In genomic region chr1:193172991-193173809, GRCm38 (mm10) we compare ENCODE assay signal across 8 mouse cellular contexts. TPM values are rescaled to one million over a fixed set of nuclear protein-coding genes. Genes with fewer than 3 reads are reported as not detected.
A peak's percentile ranks its signal among the peaks of the same experiment; 100 is the strongest.
DNase-seq lines count a peak whose midpoint lies in the region; ATAC-seq lines count a peak whose summit lies in the region.

No protein-coding gene starts in this region.

- H3K4me1 ChIP-seq in brown adipose tissue, adult 24 weeks (ENCODE audit: control insufficient read depth, insufficient read depth, insufficient read length, low read length), result peaks cover 9% of the 10 kb centered on the region
- H3K4me1 ChIP-seq in heart, embryonic 13.5 days, result peaks cover 45% of the 10 kb centered on the region
- H3K4me1 ChIP-seq in liver, embryonic 12.5 days, result peaks cover 32% of the 10 kb centered on the region
- H3K4me1 ChIP-seq in stomach, embryonic 15.5 days, result peaks cover 31% of the 10 kb centered on the region

- peak overlapping the region; percentile 86 for H3K4me2 ChIP-seq in heart, embryonic 13.5 days
- peak overlapping the region; percentile 90 for H3K4me2 ChIP-seq in liver, embryonic 12.5 days
- H3K4me2 ChIP-seq in stomach, embryonic 15.5 days, result peak overlapping the region; percentile 67

- peak; percentile 98 for ATAC-seq in heart, embryonic 13.5 days (ENCODE audit: extremely low read depth, insufficient number of reproducible peaks, low FRiP score, low TSS enrichment)
- ATAC-seq in liver, embryonic 12.5 days, result peak; percentile 99
- peak; percentile 98 for ATAC-seq in stomach, embryonic 15.5 days (ENCODE audit: insufficient read depth, low FRiP score, low read depth)

- no peaks in the 10 kb centered on the region for H3K36me3 ChIP-seq in heart, embryonic 13.5 days
- no peaks in the 10 kb centered on the region for H3K36me3 ChIP-seq in liver, embryonic 12.5 days
- no peaks in the 10 kb centered on the region for H3K36me3 ChIP-seq in stomach, embryonic 15.5 days

- under 1% methylated on average over 48 of the region's 48 CpGs for WGBS in heart, embryonic 13.5 days
- WGBS in liver, embryonic 12.5 days (ENCODE audit: insufficient replicate concordance), result 1% methylated on average over 48 of the region's 48 CpGs
- WGBS in stomach, embryonic 15.5 days, result under 1% methylated on average over 48 of the region's 48 CpGs

- no peaks in the 10 kb centered on the region for H3K9me3 ChIP-seq in heart, embryonic 13.5 days
- no peaks in the 10 kb centered on the region for H3K9me3 ChIP-seq in liver, embryonic 12.5 days (replicated peaks)
- H3K9me3 ChIP-seq in stomach, embryonic 15.5 days, result no peaks in the 10 kb centered on the region

- peak; percentile 100 for DNase-seq in CD4-positive, CD25-positive, alpha-beta regulatory T cell, adult 2 months (ENCODE audit: low read depth, low spot score)
- peak; percentile 87 for DNase-seq in fat pad, adult 2 months (ENCODE audit: extremely low read depth, low read depth, low spot score)
- DNase-seq in kidney, postnatal 10 days, result peak; percentile 97
- DNase-seq in natural killer cell, adult 2 months (ENCODE audit: low spot score in 2 of 2), result peak; percentile 98 to 99

- H3K27me3 ChIP-seq in heart, embryonic 13.5 days (replicated peaks), result no peaks in the 10 kb centered on the region
- no peaks in the 10 kb centered on the region for H3K27me3 ChIP-seq in liver, embryonic 12.5 days (replicated peaks)
- no peaks in the 10 kb centered on the region for H3K27me3 ChIP-seq in stomach, embryonic 15.5 days (replicated peaks)

- H3K4me3 ChIP-seq in brown adipose tissue, adult 24 weeks (ENCODE audit: insufficient read depth, low read depth, low read length), result peak overlapping the region; percentile 80
- peak overlapping the region; percentile 83 for H3K4me3 ChIP-seq in heart, embryonic 13.5 days
- H3K4me3 ChIP-seq in liver, embryonic 12.5 days, result peak overlapping the region; percentile 79
- peak overlapping the region; percentile 73 for H3K4me3 ChIP-seq in stomach, embryonic 15.5 days (replicated peaks)

- H3K27ac ChIP-seq in brown adipose tissue, adult 24 weeks (replicated peaks; ENCODE audit: low read depth, low read length), result peak overlapping the region; percentile 77
- peak overlapping the region; percentile 90 for H3K27ac ChIP-seq in heart, embryonic 13.5 days (replicated peaks)
- H3K27ac ChIP-seq in liver, embryonic 12.5 days, result peak overlapping the region; percentile 85
- peak overlapping the region; percentile 86 for H3K27ac ChIP-seq in stomach, embryonic 15.5 days

- H3K9ac ChIP-seq in heart, embryonic 13.5 days, result peak overlapping the region; percentile 94
- H3K9ac ChIP-seq in liver, embryonic 12.5 days, result peak overlapping the region; percentile 86
- peak overlapping the region; percentile 61 for H3K9ac ChIP-seq in stomach, embryonic 15.5 days

RNA-seq across cellular contexts. Expression of gene A130010J15Rik, which starts 5.4 kb away (rescaled TPM):
- 2.9 and 3.9 TPM in 2 replicates for polyA plus RNA-seq in brown adipose tissue, adult 24 weeks (2012; ENCODE audit: insufficient read depth, insufficient read length, missing spikeins)
- 11.1 and 12.8 TPM in 2 replicates for polyA plus RNA-seq in heart, embryonic 13.5 days (2015; fragmentation: Nextera tagmentation; extraction: Ambion mirVana)
- 6.9 and 7.7 TPM in 2 replicates for polyA plus RNA-seq in liver, embryonic 12.5 days (2016; fragmentation: Nextera tagmentation; extraction: Ambion mirVana)
- 14.6 and 16.3 TPM in 2 replicates for polyA plus RNA-seq in stomach, embryonic 15.5 days (2015; fragmentation: Nextera tagmentation; extraction: Ambion mirVana)

RNA-seq across cellular contexts. Expression of gene Irf6, which starts 20.3 kb away (rescaled TPM):
- 0.24 TPM in 1 of 2 replicates, not detected in the other for polyA plus RNA-seq in brown adipose tissue, adult 24 weeks (2012; ENCODE audit: insufficient read depth, insufficient read length, missing spikeins)
- 5.9 and 6.2 TPM in 2 replicates for polyA plus RNA-seq in heart, embryonic 13.5 days (2015; fragmentation: Nextera tagmentation; extraction: Ambion mirVana)
- polyA plus RNA-seq in liver, embryonic 12.5 days (2016; fragmentation: Nextera tagmentation; extraction: Ambion mirVana), result 2.6 and 2.8 TPM in 2 replicates
- polyA plus RNA-seq in stomach, embryonic 15.5 days (2015; fragmentation: Nextera tagmentation; extraction: Ambion mirVana), result 56.3 and 56.6 TPM in 2 replicates

RNA-seq across cellular contexts. Expression of gene Traf3ip3, which starts 28.3 kb away (rescaled TPM):
- polyA plus RNA-seq in brown adipose tissue, adult 24 weeks (2012; ENCODE audit: insufficient read depth, insufficient read length, missing spikeins), result not detected in 2 replicates
- 1.3 and 1.4 TPM in 2 replicates for polyA plus RNA-seq in heart, embryonic 13.5 days (2015; fragmentation: Nextera tagmentation; extraction: Ambion mirVana)
- polyA plus RNA-seq in liver, embryonic 12.5 days (2016; fragmentation: Nextera tagmentation; extraction: Ambion mirVana), result 7.0 and 8.6 TPM in 2 replicates
- 3.9 and 5.6 TPM in 2 replicates for polyA plus RNA-seq in stomach, embryonic 15.5 days (2015; fragmentation: Nextera tagmentation; extraction: Ambion mirVana)

RNA-seq across cellular contexts. Expression of gene Lamb3, which starts 34.3 kb away (rescaled TPM):
- polyA plus RNA-seq in brown adipose tissue, adult 24 weeks (2012; ENCODE audit: insufficient read depth, insufficient read length, missing spikeins), result 6.8 and 10.4 TPM in 2 replicates
- 2.3 and 2.5 TPM in 2 replicates for polyA plus RNA-seq in heart, embryonic 13.5 days (2015; fragmentation: Nextera tagmentation; extraction: Ambion mirVana)
- polyA plus RNA-seq in liver, embryonic 12.5 days (2016; fragmentation: Nextera tagmentation; extraction: Ambion mirVana), result 0.04 and 0.25 TPM in 2 replicates
- polyA plus RNA-seq in stomach, embryonic 15.5 days (2015; fragmentation: Nextera tagmentation; extraction: Ambion mirVana), result 10.3 and 12.5 TPM in 2 replicates

RNA-seq across cellular contexts. Expression of gene Diexf, which starts 43.1 kb away (rescaled TPM):
- 7.8 and 10.9 TPM in 2 replicates for polyA plus RNA-seq in brown adipose tissue, adult 24 weeks (2012; ENCODE audit: insufficient read depth, insufficient read length, missing spikeins)
- 4.9 and 5.7 TPM in 2 replicates for polyA plus RNA-seq in heart, embryonic 13.5 days (2015; fragmentation: Nextera tagmentation; extraction: Ambion mirVana)
- polyA plus RNA-seq in liver, embryonic 12.5 days (2016; fragmentation: Nextera tagmentation; extraction: Ambion mirVana), result 4.4 and 5.4 TPM in 2 replicates
- polyA plus RNA-seq in stomach, embryonic 15.5 days (2015; fragmentation: Nextera tagmentation; extraction: Ambion mirVana), result 6.8 and 8.5 TPM in 2 replicates

Comparison
In these comparisons a context has a peak if more than half of its experiments do, and no peak if none do; other contexts are left out.
1. Peak in every context shown above with its lines: DNase-seq, ATAC-seq, H3K4me3 ChIP-seq and H3K27ac ChIP-seq.